Mouse (Mus musculus) ZHBTc4 (cell line): Measurements from ENCODE around the gene Serbp1.
A peak's percentile ranks its signal among the peaks of the same experiment; 100 is the strongest.

Experiments used
- DNase-seq: peaks from one replicate; pipeline ENCODE4 v3.0.0-alpha.2; 2011; ENCODE audit warnings: low read depth, low spot score

Serbp1 gene

GRCm38 (mm10) chr6:67230950-67231349, 7.0 kb upstream of the Serbp1 start:
- no peak for DNase-seq

- DNase-seq: no peak
These were observed 2.3 kb upstream of the Serbp1 start for GRCm38 (mm10) chr6:67235649-67236048.

DNA sequence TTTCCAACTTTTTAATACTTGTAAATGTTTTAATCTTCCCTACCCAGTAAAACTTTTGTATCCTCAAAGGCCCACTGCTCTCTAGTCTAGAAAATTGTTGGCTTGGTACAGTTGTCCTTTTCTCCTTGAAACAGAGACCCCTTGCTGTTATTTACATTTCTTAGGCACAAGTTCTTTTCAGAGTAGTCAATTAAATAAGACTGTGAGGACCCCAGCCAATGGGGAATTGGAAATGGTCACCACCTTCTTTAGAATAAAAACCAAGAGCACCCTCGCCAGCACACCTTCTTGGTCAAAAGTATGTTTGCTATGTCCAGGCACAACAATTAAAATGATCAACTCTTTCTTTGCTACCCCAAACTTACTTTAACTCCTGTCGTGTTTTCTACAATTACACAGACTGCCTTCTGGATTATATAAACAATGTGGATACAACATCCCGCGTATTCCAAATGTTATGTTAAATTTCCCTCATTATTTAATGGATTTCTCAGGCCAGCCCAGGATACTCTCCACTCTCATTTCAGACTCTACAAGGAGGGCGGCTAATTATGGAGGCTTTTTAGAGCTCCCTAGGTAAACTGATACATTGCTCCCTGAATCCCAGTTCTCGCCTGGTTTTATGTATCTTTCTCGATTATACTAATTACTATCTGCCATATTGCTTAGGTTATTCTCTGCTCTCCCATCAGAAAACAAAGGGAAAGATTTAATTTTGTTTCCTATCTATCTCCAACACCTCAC, 1.3 kb upstream of the Serbp1 start:
- peak; percentile 73 for DNase-seq

- no peak for DNase-seq
These were observed 3.3 kb downstream of the Serbp1 start for GRCm38 (mm10) chr6:67241263-67241662.

DNA sequence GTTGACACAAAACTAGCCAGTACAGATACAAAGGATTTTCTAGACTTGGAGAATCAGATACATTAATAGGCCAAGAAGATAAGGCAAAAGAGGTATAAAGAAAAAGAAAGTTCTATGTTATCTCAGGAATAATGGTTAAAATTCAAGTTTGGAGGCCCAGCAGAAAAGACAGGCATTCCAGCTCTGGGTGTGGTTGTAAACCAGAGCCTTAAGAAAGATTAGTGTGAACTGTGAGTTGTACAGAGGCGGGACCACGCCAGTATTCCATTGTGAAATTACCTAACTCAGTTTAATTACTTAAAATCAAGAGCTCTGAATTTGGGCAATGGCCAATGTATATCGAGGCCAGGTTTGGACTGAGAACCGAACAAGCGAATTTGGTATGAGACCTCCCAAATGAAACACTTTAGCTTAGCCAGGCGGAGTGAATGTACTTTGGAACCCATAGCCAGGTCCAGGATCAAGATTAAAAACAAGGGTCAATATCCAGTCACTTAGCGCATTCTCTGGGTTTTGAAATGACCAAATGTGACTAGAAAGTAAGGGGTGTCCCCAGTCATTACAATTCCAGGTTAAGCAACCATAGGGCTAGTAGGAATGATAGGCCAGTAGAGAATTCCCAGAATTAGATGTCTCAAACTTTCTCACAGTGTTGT, 5.9 kb downstream of the Serbp1 start:
- DNase-seq: peak; percentile 32

DNA sequence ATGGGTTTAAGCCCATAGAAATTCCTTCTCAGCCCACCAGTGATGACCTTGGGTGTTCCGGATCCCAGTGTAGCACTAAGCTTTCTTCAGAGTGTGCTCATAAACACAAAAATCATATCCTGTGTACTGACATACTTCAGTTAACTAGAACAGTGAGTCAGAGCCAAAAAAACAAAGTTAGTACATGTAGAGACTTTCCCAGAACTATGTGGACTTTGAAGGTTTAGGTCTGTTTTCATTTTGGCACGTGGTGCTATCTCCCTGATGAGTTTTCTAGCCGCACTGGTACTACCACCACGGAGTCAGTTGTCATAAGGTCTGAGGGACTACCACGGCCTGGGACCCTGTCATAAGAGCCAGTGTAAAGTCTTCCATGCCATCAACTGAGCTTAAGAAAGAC, 6.5 kb downstream of the Serbp1 start:
- no peak for DNase-seq

GRCm38 (mm10) chr6:67251095-67251494, 13.1 kb downstream of the Serbp1 start:
- DNase-seq: no peak

DNA sequence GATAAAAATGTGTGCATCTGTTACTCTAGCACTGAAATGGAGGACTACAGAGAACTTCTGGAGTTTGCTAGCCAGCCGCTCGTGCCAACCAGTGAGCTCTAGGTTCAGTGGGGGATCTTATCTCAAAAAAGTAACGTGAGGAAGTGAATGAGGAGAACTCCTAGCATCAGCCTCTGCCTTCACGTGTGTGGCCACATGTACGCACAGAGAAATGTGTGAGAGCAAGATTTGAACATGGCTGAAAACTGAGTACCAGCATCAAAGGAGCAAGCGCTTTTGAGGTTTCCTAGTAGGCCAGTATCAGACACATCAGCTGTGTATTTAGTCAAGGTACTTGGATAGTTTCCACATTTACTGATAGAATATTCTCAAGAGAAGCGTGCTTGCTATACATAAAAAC, 27.0 kb downstream of the Serbp1 start:
- DNase-seq: no peak

DNA sequence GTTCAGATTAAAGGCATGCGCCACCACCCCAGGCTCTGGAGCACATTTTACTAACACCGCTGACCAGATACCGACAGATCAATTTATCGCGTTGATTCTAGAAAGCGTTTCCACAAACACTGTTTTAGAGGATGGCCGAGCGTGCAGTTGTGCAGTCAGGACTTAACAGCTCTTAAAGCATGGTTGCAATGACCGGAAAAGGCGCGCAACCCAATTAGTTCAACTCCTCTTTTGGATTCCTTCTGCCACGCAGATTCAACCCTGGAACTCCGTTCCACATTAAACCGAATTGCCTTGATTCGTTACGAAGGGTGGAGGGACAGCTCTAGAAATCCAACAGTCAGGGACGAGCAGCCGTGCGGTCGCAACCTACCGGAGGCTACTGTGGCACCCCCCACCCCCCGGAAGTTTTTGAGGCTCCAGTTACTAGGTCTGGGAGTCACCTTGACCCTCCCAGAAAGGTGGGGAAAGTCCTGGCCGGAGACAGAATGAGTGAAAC, 28.2 kb downstream of the Serbp1 start:
- peak; percentile 69 for DNase-seq

DNA sequence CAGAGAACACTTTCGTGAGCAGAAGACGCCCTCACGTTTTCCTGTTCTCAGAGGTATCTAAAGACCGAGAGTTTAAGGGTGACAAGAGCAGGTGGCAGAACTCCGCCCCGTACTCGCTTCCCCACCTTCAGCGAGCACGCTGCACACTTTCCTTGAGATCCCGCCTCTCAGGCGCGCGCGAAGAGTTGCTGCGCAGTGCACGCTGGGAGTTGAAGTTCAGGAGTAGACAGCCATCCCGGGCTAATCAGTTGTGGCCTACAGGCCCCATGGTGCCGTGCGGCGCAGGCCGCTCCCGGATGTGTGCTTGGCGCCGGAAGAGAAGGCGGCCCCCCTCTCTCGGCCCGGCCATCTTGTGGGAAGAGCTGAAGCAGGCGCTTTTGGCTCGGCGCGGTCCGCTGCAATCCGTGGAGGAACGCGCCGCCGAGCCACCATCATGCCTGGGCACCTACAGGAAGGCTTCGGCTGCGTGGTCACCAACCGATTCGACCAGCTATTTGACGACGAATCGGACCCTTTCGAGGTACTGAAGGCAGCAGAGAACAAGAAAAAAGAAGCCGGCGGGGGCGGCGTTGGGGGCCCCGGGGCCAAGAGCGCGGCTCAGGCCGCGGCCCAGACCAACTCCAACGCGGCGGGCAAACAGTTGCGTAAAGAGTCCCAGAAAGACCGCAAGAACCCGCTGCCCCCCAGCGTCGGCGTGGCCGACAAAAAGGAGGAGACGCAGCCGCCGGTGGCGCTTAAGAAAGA, 28.9 kb downstream of the Serbp1 start:
- peak; percentile 100 for DNase-seq

- peak; percentile 78 for DNase-seq
These were observed 29.6 kb downstream of the Serbp1 start for GRCm38 (mm10) chr6:67267408-67268244.

- DNase-seq: no peak
These were observed 30.3 kb downstream of the Serbp1 start for GRCm38 (mm10) chr6:67268245-67268612.

DNA sequence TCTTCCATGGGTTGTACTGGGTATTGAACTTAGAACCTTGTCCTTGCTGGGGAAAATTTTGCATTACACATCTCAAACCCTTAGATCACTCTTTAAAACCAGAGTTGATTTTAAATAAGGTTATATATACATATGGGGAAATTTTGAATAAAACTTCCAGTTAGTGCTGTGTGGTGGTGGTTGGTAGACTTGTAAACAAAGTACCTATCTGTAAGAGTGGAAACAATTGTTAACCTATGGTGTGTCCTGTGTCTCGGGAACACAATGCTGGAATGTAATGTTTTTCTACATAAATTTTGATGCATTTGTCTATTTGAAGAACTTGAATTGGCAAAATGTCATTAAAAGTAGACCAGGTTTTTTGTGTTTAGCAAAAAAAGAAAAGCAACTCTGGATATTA, 31.0 kb downstream of the Serbp1 start:
- DNase-seq: no peak

DNA sequence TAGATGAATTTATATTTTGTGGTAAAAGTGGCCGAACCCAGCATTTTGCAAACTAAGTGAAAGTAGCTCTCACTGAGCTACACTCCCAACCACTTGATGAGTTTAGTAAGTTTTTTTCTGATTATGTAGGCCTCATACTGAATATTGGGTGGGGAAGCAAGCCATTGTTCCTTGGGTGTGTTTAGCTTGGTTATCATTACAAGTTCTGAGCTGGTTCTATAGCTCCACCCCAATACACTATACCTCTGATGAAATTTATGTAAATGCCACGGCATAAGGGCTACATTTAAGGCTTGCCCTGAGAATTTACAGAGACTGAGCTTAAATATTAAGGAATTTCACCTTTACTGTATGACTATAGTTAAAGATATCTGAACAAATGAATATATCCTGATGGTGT, 31.5 kb downstream of the Serbp1 start:
- DNase-seq: no peak

DNA sequence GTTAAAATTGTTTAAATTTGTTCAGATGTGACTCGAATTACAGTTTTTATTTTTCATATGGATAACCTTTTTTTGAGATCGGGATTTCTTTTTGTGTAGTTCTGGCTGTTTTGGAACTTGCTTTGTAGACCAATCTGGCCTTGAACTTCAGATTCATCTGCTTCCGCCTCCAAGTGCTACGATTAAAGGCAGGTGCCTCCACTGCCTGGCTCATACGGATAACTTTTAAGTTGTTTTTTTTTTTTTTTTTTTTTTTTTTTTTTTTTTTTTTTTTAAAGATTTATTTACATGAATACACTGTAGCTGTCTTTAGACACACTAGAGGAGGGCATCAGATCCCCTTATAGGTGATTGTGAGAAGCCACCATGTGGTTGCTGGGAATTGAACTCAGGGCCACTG, 40.0 kb downstream of the Serbp1 start:
- no peak for DNase-seq

DNA sequence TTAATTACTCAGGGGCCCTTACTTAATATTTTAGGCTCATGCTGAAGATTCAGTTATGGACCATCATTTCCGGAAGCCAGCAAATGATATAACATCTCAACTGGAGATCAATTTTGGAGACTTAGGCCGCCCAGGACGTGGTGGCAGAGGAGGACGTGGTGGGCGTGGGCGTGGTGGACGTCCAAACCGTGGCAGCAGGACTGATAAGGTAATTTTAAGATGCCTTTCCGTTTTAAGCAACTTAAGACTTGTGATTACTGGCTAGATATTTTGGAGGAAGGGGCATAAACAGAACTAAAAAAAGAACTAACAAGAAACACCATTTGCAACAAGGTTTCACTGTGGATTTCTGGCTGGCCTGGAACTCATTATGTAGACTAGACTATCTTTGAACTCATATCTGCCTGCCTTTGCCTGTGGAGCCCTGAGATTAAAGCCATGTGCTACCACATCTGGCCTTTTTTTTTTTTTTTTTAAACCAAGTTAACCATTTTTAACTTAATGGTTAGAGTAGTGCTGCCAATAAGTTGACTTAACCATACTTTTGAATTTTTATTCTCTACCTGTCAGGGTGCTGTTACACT, 43.7 kb downstream of the Serbp1 start:
- DNase-seq: no peak

GRCm38 (mm10) chr6:67282897-67283296, 44.9 kb downstream of the Serbp1 start:
- no peak for DNase-seq

DNA sequence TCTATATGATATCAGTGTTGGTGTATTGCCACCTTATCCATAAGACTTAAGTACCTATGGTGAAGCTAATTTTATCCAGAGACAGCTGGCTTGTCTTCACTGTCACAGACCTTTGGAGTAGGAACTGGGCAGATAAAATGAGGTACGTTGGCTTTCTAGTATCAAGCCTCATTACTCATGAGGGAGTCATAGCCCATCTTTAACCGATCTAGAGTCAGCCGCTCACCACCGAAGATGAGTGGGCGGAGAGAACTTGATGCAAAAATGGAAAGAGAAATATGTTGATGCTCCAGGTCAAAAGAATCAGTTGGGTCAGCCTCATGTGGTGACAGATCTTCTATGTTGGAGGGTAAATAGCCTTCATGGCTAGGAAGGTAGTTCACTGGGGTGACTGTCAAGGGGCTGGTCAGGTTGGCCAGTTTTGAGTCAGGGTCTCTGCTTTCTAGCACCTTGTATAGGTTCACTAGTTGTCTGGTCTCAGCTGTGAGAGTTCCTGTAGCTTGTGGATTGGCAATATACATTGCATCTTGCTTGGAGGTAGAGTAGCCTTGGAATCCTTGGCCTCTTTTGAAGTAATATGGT, 54.2 kb downstream of the Serbp1 start:
- no peak for DNase-seq

GRCm38 (mm10) chr6:67296126-67296525, 58.1 kb downstream of the Serbp1 start:
- peak; percentile 33 for DNase-seq

DNA sequence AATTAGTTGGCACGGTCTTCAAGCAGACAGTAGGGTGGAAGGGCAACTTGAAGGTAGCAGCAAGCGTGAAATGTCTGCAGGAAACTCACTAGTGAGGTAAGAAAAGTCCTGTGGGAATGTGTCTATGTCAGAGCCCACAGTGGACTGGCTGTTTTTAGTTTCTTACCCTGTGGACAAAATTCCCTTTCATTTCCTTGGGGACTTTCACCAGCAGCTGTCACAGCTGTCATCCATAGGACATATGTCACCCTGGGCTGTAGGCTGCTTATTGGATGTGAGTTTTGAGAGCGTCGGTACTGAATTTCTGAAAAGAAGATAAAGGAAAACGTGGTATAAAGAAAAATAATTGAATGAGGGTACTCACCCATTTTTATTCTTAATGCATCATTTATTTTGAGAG, 60.8 kb downstream of the Serbp1 start:
- no peak for DNase-seq

DNA sequence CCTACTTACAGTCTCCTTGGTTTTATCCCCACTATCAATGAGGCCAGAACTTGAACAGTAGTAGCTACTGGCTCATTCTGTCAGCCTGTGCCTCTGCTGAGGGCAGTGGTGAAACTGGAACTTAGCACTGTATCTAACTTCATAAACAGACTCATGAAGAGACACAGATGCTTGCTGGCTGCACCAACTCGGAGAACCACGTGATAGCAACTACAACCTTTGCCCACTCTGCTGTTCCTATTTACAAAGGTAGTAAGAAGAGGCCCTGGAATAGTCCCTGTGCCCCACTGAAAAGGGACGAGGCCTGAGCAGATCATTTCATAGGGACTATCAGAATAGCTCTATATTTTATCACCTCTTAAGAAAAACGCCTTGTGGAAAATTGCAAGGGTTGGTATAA, 62.3 kb downstream of the Serbp1 start:
- no peak for DNase-seq
